Mouse (Mus musculus): ENCODE results near the gene Zcchc7. TPM values are rescaled to one million over a fixed set of nuclear protein-coding genes. Genes with fewer than 3 reads are reported as not detected.
A peak's percentile ranks its signal among the peaks of the same experiment; 100 is the strongest.

Zcchc7 gene
- polyA plus RNA-seq, 1 experiment from 2014 or later, result 39.5 TPM

DNA sequence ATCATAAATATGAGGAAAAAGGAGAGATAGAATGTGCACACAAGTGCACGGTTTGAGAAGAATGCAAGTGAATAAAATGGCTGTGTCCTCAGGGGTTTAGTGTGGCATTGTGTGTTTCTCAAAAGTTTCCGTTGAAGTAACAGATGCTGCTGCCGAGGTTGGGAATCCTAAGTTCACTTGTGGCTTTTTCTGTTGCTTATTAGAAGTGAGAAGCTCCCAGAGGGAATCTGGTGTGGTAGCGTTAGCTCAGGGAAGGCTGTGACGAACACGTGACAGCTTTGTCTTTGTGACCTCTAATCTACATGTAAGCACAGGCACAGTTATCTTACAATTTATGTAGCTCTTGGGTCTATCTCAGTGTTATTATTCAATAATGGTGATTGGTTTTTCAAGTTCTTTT, 130.5 kb downstream of the Zcchc7 start:
- no peak for ATAC-seq
- Histone ChIP-seq H3K9ac (ENCODE audit: low read depth, low read length) (no peak overlapping the region), H3K4me3 (ENCODE audit: low read depth, low read length) (no peak overlapping the region), H3K36me3 (ENCODE audit: control insufficient read depth, insufficient read depth) (no peaks in the 10 kb centered on the region), H3K27ac (ENCODE audit: low read depth, low read length) (no peak overlapping the region), H3K4me1 (replicated peaks; ENCODE audit: control insufficient read depth, insufficient read depth, low read length) (no peaks in the 10 kb centered on the region), H3K27me3 (replicated peaks; ENCODE audit: control insufficient read depth, insufficient read depth, low read length) (no peaks in the 10 kb centered on the region), H3K4me2 (replicated peaks; ENCODE audit: low read depth) (no peak overlapping the region), H3K9me3 (ENCODE audit: control insufficient read depth) (no peaks in the 10 kb centered on the region)
- no peak for TF ChIP-seq CTCF (IDR thresholded peaks at IDR 0.05; ENCODE audit: low read depth)
- 79% methylated on average over 6 of the region's 6 CpGs for WGBS

DNA sequence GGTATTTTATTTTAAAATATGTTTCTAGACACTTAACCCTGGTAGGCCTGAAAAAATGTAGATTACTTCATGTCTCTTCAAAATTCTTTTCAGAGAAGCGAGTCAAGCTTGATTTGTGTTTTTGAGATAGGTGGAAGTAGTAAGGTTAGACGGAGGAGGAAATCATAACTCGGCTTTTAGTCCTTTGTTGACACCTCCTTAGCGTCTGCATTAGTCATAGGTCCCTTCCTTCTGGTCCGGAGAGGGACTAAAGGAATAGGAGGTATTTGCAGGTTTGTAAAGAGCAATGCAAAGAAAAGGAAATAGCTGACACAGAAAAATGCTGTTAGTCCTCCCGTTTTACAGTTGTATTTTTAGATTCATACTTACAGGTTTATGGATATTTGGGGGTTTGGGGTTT, 135.7 kb downstream of the Zcchc7 start:
- no peaks in the 10 kb centered on the region for H3K9me3 ChIP-seq (ENCODE audit: control insufficient read depth)
- ATAC-seq, result no peak
- H3K4me1 ChIP-seq (replicated peaks; ENCODE audit: control insufficient read depth, insufficient read depth, low read length), result no peaks in the 10 kb centered on the region
- no peaks in the 10 kb centered on the region for H3K27me3 ChIP-seq (replicated peaks; ENCODE audit: control insufficient read depth, insufficient read depth, low read length)
- WGBS, result 61% methylated on average over 6 of the region's 6 CpGs
- H3K36me3 ChIP-seq (ENCODE audit: control insufficient read depth, insufficient read depth), result 0 out of 2 replicates have a peak, but pooled peaks cover 5% of the 10 kb centered on the region
- TF ChIP-seq CTCF (IDR thresholded peaks at IDR 0.05; ENCODE audit: low read depth), result no peak
- no peak overlapping the region for H3K9ac ChIP-seq (ENCODE audit: low read depth, low read length)
- no peak overlapping the region for H3K4me3 ChIP-seq (ENCODE audit: low read depth, low read length)
- H3K4me2 ChIP-seq (replicated peaks; ENCODE audit: low read depth), result no peak overlapping the region
- no peak overlapping the region for H3K27ac ChIP-seq (ENCODE audit: low read depth, low read length)

DNA sequence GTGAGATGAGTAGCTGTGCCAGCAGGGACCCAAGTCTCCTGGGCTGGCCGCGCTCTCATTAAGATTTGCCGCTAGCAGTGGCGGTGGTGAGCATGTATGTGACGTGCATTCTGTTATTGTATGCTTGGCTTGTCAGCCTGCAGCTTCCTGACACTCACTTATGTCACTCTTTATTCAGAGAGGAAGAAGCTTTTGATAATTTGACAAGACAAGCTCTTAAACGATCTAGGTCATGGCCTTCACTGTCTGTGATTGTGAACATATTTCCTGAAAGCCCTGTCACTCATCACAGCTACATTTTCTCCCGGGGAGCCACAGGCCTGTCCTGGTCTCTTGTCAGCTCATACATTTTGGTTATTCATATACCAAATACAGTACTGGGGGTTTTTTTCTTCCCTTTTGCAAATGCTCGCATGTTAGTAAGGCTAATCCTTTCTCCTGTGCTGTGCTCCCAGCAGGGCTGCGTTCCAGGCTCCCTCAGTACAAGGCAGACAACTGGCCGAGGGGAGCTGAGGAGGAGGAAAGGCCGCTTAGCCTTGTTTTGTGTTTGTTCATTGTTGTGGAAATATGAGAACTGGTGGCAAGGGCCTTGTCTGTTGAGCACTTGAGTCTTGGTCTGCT, 150.1 kb downstream of the Zcchc7 start:
- Histone ChIP-seq H3K4me2 (replicated peaks; ENCODE audit: low read depth) (no peak overlapping the region), H3K27ac (ENCODE audit: low read depth, low read length) (no peak overlapping the region), H3K4me1 (replicated peaks; ENCODE audit: control insufficient read depth, insufficient read depth, low read length) (no peaks in the 10 kb centered on the region), H3K4me3 (ENCODE audit: low read depth, low read length) (no peak overlapping the region), H3K9me3 (ENCODE audit: control insufficient read depth) (no peaks in the 10 kb centered on the region), H3K9ac (ENCODE audit: low read depth, low read length) (no peak overlapping the region), H3K36me3 (ENCODE audit: control insufficient read depth, insufficient read depth) (no peaks in the 10 kb centered on the region), H3K27me3 (replicated peaks; ENCODE audit: control insufficient read depth, insufficient read depth, low read length) (no peaks in the 10 kb centered on the region)
- 68% methylated on average over 11 of the region's 11 CpGs for WGBS
- no peak for ATAC-seq
- no peak for TF ChIP-seq CTCF (IDR thresholded peaks at IDR 0.05; ENCODE audit: low read depth)

DNA sequence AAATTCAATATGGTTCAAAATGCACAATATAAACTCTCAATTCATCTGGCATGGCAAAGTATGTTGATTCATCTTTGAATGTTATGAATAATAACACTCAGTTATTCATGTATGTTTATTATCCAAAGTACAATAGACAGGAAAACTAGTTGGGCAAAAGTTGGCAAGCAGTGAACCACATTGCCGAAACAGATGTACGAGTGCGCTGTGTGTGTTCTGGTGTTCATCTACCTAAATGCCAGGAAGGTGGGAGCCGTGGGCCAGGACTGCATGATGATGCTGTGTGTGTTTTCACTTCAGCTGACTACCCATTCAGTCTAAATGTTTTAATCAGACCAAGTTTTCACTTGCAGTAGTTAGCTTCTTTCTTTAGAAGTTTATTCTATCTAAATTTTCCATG, 150.7 kb downstream of the Zcchc7 start:
- Histone ChIP-seq H3K4me2 (replicated peaks; ENCODE audit: low read depth) (no peak overlapping the region), H3K9me3 (ENCODE audit: control insufficient read depth) (no peaks in the 10 kb centered on the region), H3K27me3 (replicated peaks; ENCODE audit: control insufficient read depth, insufficient read depth, low read length) (no peaks in the 10 kb centered on the region), H3K36me3 (ENCODE audit: control insufficient read depth, insufficient read depth) (no peaks in the 10 kb centered on the region), H3K4me1 (replicated peaks; ENCODE audit: control insufficient read depth, insufficient read depth, low read length) (no peaks in the 10 kb centered on the region), H3K27ac (ENCODE audit: low read depth, low read length) (no peak overlapping the region), H3K4me3 (ENCODE audit: low read depth, low read length) (no peak overlapping the region), H3K9ac (ENCODE audit: low read depth, low read length) (no peak overlapping the region)
- WGBS, result 81% methylated on average over 4 of the region's 4 CpGs
- no peak for TF ChIP-seq CTCF (IDR thresholded peaks at IDR 0.05; ENCODE audit: low read depth)
- no peak for ATAC-seq

DNA sequence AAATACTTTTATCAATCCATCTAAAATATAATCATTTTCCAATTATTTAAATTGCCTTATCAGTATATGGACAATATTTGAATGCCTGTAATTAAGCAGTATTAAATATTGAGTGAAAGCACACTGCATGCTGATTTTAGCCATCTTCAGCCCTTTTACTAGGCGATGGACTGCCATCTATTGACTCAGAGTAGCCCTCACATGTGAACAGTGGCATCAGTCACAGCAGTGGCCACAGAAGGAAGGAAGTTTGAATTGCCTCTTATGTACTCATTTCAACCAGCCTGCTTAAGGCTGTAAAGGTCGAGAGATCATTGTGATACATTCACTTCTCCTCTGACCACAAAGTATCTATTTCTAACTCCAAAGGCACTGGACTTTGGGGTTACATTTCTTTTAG, 154.4 kb downstream of the Zcchc7 start:
- 52% methylated on average over 2 of the region's 2 CpGs for WGBS

DNA sequence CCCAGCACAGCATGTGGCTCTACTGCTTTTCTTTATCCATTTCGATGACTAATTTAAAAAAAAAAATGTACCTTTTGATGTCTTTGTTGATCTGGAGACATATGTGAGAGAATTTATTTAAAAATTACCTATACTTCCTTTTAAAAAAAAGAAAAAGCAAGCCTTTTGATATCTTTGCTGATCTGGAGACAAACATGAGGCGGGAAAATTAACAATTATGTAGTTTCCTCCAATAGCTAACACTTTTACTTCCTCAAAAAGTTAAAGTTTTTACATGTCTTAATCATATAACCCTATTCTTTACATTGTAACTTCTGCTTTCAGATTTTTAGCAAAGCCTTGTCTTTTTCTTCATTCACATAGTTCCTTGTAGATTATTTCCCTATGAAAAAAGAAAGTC, 155.2 kb downstream of the Zcchc7 start:
- H3K9me3 ChIP-seq (ENCODE audit: control insufficient read depth), result no peaks in the 10 kb centered on the region
- no peaks in the 10 kb centered on the region for H3K27me3 ChIP-seq (replicated peaks; ENCODE audit: control insufficient read depth, insufficient read depth, low read length)
- H3K36me3 ChIP-seq (ENCODE audit: control insufficient read depth, insufficient read depth), result no peaks in the 10 kb centered on the region
- WGBS, result 84% methylated on average over 2 of the region's 2 CpGs
- no peak overlapping the region for H3K4me3 ChIP-seq (ENCODE audit: low read depth, low read length)
- no peak for TF ChIP-seq CTCF (IDR thresholded peaks at IDR 0.05; ENCODE audit: low read depth)
- no peak overlapping the region for H3K4me2 ChIP-seq (replicated peaks; ENCODE audit: low read depth)
- H3K9ac ChIP-seq (ENCODE audit: low read depth, low read length), result no peak overlapping the region
- ATAC-seq, result no peak
- H3K4me1 ChIP-seq (replicated peaks; ENCODE audit: control insufficient read depth, insufficient read depth, low read length), result no peaks in the 10 kb centered on the region
- H3K27ac ChIP-seq (ENCODE audit: low read depth, low read length), result no peak overlapping the region

More for the DNA sequence above, 154.4 kb downstream of the Zcchc7 start:
- TF ChIP-seq CTCF (IDR thresholded peaks at IDR 0.05; ENCODE audit: low read depth), result peak; percentile 66
- no peak for ATAC-seq
- Histone ChIP-seq H3K36me3 (ENCODE audit: control insufficient read depth, insufficient read depth) (no peaks in the 10 kb centered on the region), H3K27ac (ENCODE audit: low read depth, low read length) (no peak overlapping the region), H3K9ac (ENCODE audit: low read depth, low read length) (no peak overlapping the region), H3K4me2 (replicated peaks; ENCODE audit: low read depth) (no peak overlapping the region), H3K27me3 (replicated peaks; ENCODE audit: control insufficient read depth, insufficient read depth, low read length) (no peaks in the 10 kb centered on the region), H3K4me1 (replicated peaks; ENCODE audit: control insufficient read depth, insufficient read depth, low read length) (no peaks in the 10 kb centered on the region), H3K4me3 (ENCODE audit: low read depth, low read length) (no peak overlapping the region), H3K9me3 (ENCODE audit: control insufficient read depth) (no peaks in the 10 kb centered on the region)
